Mouse (Mus musculus) heart, postnatal 0 days (tissue): ENCODE data around the gene Rec8. TPM values are rescaled to one million over a fixed set of nuclear protein-coding genes. Genes with fewer than 3 reads are reported as not detected.

Source experiments
- ATAC-seq: fragments of 200-750 bp; cut with Nextera tagmentation; 2 replicates; pipeline ENCODE4 v1.8.0; 2017; ENCODE audit warnings: low read depth, moderate number of reproducible peaks, moderate library complexity; ENCODE audit not compliant: insufficient read depth
- DNase-seq: peaks from one replicate; pipeline ENCODE4 v3.0.0-alpha.2; 2016; ENCODE audit warnings: low spot score
- H3K27ac ChIP-seq: fragments of 300-500 bp; sonication (generic); 2 replicates; pipeline ENCODE4 v1.5.1; 2014; ENCODE audit warnings: low read depth, mild to moderate bottlenecking
- H3K27me3 ChIP-seq: fragments of 300-500 bp; sonication (generic); 2 replicates; pipeline ENCODE4 v1.6.1; 2014; ENCODE audit warnings: low read length, mixed read lengths; ENCODE audit not compliant: control insufficient read depth, insufficient read depth
- H3K36me3 ChIP-seq: fragments of 300-500 bp; sonication (generic); replicated peaks from 2 replicates; pipeline ENCODE4 v1.6.1; 2014; ENCODE audit warnings: low read length, mixed read lengths; ENCODE audit not compliant: control insufficient read depth, insufficient read depth
- H3K4me1 ChIP-seq: fragments of 300-500 bp; sonication (generic); 2 replicates; pipeline ENCODE4 v1.6.1; 2014; ENCODE audit warnings: antibody characterized with exemption; ENCODE audit not compliant: control insufficient read depth, insufficient read depth
- H3K4me2 ChIP-seq: fragments of 300-500 bp; sonication (generic); 2 replicates; pipeline ENCODE4 v1.6.1; 2014; ENCODE audit warnings: low read depth, mild to moderate bottlenecking, low read length, moderate library complexity
- H3K4me3 ChIP-seq: fragments of 300-500 bp; sonication (generic); 2 replicates; pipeline ENCODE4 v1.5.1; 2014; ENCODE audit warnings: low read depth, low read length
- H3K9ac ChIP-seq: fragments of 300-500 bp; sonication (generic); replicated peaks from 2 replicates; pipeline ENCODE4 v1.6.1; 2014; ENCODE audit warnings: low read depth, low read length, mixed read lengths
- H3K9me3 ChIP-seq: fragments of 300-500 bp; sonication (generic); replicated peaks from 2 replicates; pipeline ENCODE4 v1.6.1; 2016; ENCODE audit warnings: low read length; ENCODE audit not compliant: control insufficient read depth
- CTCF ChIP-seq: IDR thresholded peaks from 2 replicates; pipeline ENCODE4 v1.5.1; 2016; ENCODE audit warnings: antibody characterized with exemption, control low read depth, low read depth
- EP300 ChIP-seq: IDR thresholded peaks from 2 replicates; pipeline ENCODE4 v1.6.1; 2016; ENCODE audit warnings: antibody characterized with exemption, low read depth
- WGBS: fragments of 180-500 bp; shearing (Covaris S2); extraction: QIAGEN DNeasy Blood & Tissue Kit; methylation state at CpG from one replicate; pipeline ENCODE4 v1.1.7; 2014; 5-methylcytosine and 5-hydroxymethylcytosine counted together
- polyA plus RNA-seq: library from polyadenylated mRNA; unstranded; fragments of >200 nt; fragmentation: Nextera tagmentation; extraction: Ambion mirVana; gene quantifications from 2 replicates; pipeline ENCODE4 v1.2.1, GENCODE M21; 2015
- total RNA-seq: library from RNA; depleted of rRNA; stranded (reverse); fragments of >200 nt; gene quantifications from 2 replicates; pipeline ENCODE4 v1.2.3, GENCODE M21; 2014; ENCODE audit warnings: low replicate concordance; rRNA removed

Gene Rec8
- total RNA-seq: 1.5 and 9.1 TPM in 2 replicates
- 1.9 and 2.1 TPM in 2 replicates for polyA plus RNA-seq

- Histone ChIP-seq H3K27ac (no peak within 1 kb of the TSS), H3K9ac (no peak within 1 kb of the TSS), H3K4me2 (peak within 1 kb of the TSS; percentile 48), H3K27me3 (no peaks in the 10 kb centered on the region), H3K4me3 (peak within 1 kb of the TSS; percentile 14; the same call in 1 of the 2 replicates), H3K36me3 (no peaks in the 10 kb centered on the region), H3K9me3 (no peaks in the 10 kb centered on the region), H3K4me1 (no peaks in the 10 kb centered on the region; the same call in 1 of the 2 replicates)
- WGBS: 13% methylated on average over 21 of the region's 21 CpGs
- TF ChIP-seq EP300 (no peak), CTCF (peak; percentile 43)
- ATAC-seq (peak; percentile 88), DNase-seq (peak; percentile 76)
Observed at GRCm38 (mm10) chr14:55617822-55618221, at the start of gene Rec8. TSS of gene Rec8 (plus strand) at chr14:55618037.

GRCm38 (mm10) chr14:55570588-55570987, 47.2 kb upstream of the Rec8 start:
- Histone ChIP-seq H3K4me2 (no peak overlapping the region), H3K4me3 (no peak overlapping the region), H3K27me3 (no peaks in the 10 kb centered on the region), H3K4me1 (peaks cover 12% of the 10 kb centered on the region; the same call in 1 of the 2 replicates), H3K27ac (peak overlapping the region; percentile 54), H3K9me3 (no peaks in the 10 kb centered on the region), H3K9ac (no peak overlapping the region), H3K36me3 (peaks cover 41% of the 10 kb centered on the region)
- 66% methylated on average over 2 of the region's 2 CpGs for WGBS
- no peak for TF ChIP-seq EP300
- no peak for TF ChIP-seq CTCF
- DNase-seq: peak; percentile 13
- no peak for ATAC-seq

- ATAC-seq (no peak), DNase-seq (no peak)
- TF ChIP-seq EP300 (no peak), CTCF (no peak)
- peaks cover 30% of the 10 kb centered on the region for H3K36me3 ChIP-seq
- H3K9me3 ChIP-seq: no peaks in the 10 kb centered on the region
- no peak overlapping the region for H3K27ac ChIP-seq
- no peak overlapping the region for H3K4me2 ChIP-seq
- H3K4me3 ChIP-seq: no peak overlapping the region
- H3K27me3 ChIP-seq: no peaks in the 10 kb centered on the region
- H3K9ac ChIP-seq: no peak overlapping the region
- H3K4me1 ChIP-seq: peaks cover 12% of the 10 kb centered on the region; the same call in 1 of the 2 replicates
Observed at GRCm38 (mm10) chr14:55571760-55572159, 46.1 kb upstream of the Rec8 start.

GRCm38 (mm10) chr14:55575302-55575701, 42.5 kb upstream of the Rec8 start, which contains the start of gene Fitm1:
TSS of gene Fitm1 (plus strand) at chr14:55575617.
- peaks cover 20% of the 10 kb centered on the region; the same call in 1 of the 2 replicates for H3K4me1 ChIP-seq
- peaks cover 8% of the 10 kb centered on the region for H3K36me3 ChIP-seq
- peak within 1 kb of the TSS; percentile 61 for H3K9ac ChIP-seq
- TF ChIP-seq CTCF: no peak
- peak; percentile 66; the same call in 1 of the 2 replicates for TF ChIP-seq EP300
- WGBS: 36% methylated on average over 7 of the region's 8 CpGs
- peak within 1 kb of the TSS; percentile 56 for H3K4me2 ChIP-seq
- peak within 1 kb of the TSS; percentile 43 for H3K4me3 ChIP-seq
- no peaks in the 10 kb centered on the region for H3K27me3 ChIP-seq
- H3K27ac ChIP-seq: peak within 1 kb of the TSS; percentile 94
- DNase-seq (peak; percentile 73), ATAC-seq (peak; percentile 84)
- no peaks in the 10 kb centered on the region for H3K9me3 ChIP-seq

DNA sequence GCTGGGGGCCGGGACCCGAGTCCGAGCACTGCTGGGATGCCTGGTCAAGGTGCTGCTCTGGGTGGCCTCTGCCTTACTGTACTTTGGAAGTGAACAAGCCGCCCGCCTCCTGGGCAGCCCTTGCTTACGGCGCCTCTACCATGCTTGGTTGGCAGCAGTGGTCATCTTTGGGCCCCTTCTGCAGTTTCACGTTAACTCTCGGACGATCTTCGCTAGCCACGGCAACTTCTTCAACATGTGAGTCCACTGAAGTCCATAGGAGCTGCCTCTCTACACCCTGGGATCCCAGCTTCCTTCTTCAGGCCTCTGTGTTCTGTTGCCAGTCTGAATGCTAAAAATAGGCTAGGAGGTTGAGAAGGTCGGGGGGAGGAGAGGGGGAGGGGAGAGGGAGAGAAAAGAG, 42.1 kb upstream of the Rec8 start:
- H3K4me3 ChIP-seq: peak overlapping the region; percentile 43
- H3K9me3 ChIP-seq: no peaks in the 10 kb centered on the region
- H3K9ac ChIP-seq: peak overlapping the region; percentile 61
- peak overlapping the region; percentile 56 for H3K4me2 ChIP-seq
- DNase-seq (peak; percentile 68), ATAC-seq (peak; percentile 65)
- peaks cover 12% of the 10 kb centered on the region for H3K36me3 ChIP-seq
- H3K4me1 ChIP-seq: peaks cover 20% of the 10 kb centered on the region; the same call in 1 of the 2 replicates
- no peaks in the 10 kb centered on the region for H3K27me3 ChIP-seq
- H3K27ac ChIP-seq: peak overlapping the region; percentile 94
- TF ChIP-seq EP300: no peak
- TF ChIP-seq CTCF: no peak
- 29% methylated on average over 13 of the region's 13 CpGs for WGBS
